10 mouse cellular contexts compared by ENCODE assay signal in genomic region chr6:124448186-124448852, GRCm38 (mm10). TPM values are rescaled to one million over a fixed set of nuclear protein-coding genes. Genes with fewer than 3 reads are reported as not detected.
DNase-seq lines count a peak whose midpoint lies in the region; ATAC-seq and TF ChIP-seq lines count a peak whose summit lies in the region.
"Had no signal": no experiment of that assay in that cellular context is flagged by ENCODE, and none has a peak within 500 bp of the region (broad histone marks: within the 10 kb centered on the region; RNA-seq: fewer than 3 reads in every experiment).

No protein-coding gene starts in this region.

- H3K4me1 ChIP-seq in heart, adult 2 months (ENCODE audit: control insufficient read depth, insufficient read depth, low read length) = no peaks in the 10 kb centered on the region
- H3K4me1 ChIP-seq in midbrain, embryonic 11.5 days (ENCODE audit: control insufficient read depth, insufficient read depth, low read length) = no peaks in the 10 kb centered on the region
- H3K4me1 ChIP-seq in midbrain, embryonic 15.5 days = no peaks in the 10 kb centered on the region
- H3K4me1 ChIP-seq: neural tube, embryonic 12.5 days had no signal

- ATAC-seq in midbrain, embryonic 11.5 days (ENCODE audit: low FRiP score) = no peak
- ATAC-seq in midbrain, embryonic 15.5 days (replicated peaks) = no peak

- no peak overlapping the region for H3K27ac ChIP-seq in heart, adult 2 months
- no peak overlapping the region for H3K27ac ChIP-seq in midbrain, embryonic 11.5 days (ENCODE audit: low read depth, low read length)
- H3K27ac ChIP-seq in midbrain, embryonic 15.5 days = no peak overlapping the region
- H3K27ac ChIP-seq: neural tube, embryonic 12.5 days had no signal

- 75% methylated on average over 10 of the region's 10 CpGs for WGBS in heart, adult 2 months
- 77% methylated on average over 10 of the region's 10 CpGs for WGBS in midbrain, embryonic 11.5 days
- WGBS in midbrain, embryonic 15.5 days = 67% methylated on average over 10 of the region's 10 CpGs

- intact Hi-C loops in heart, adult 2 months (cut with DNase I) = no loop called here
- intact Hi-C loops in heart, postnatal 10 days (cut with DNase I) = no loop called here

- no peak for TF ChIP-seq EP300 in heart, adult 2 months (IDR thresholded peaks at IDR 0.05; ENCODE audit: insufficient read depth, low read depth, low read length)

- H3K79me2 ChIP-seq in heart, adult 2 months (replicated peaks; ENCODE audit: control insufficient read depth, insufficient read depth, low read length) = no peaks in the 10 kb centered on the region

- no peak overlapping the region for H3K4me3 ChIP-seq in heart, adult 2 months
- H3K4me3 ChIP-seq in midbrain, embryonic 11.5 days (ENCODE audit: low read depth, low read length) = no peak overlapping the region
- H3K4me3 ChIP-seq in midbrain, embryonic 15.5 days = no peak overlapping the region
- H3K4me3 ChIP-seq: neural tube, embryonic 12.5 days had no signal

- TF ChIP-seq CTCF in heart, adult 2 months (IDR thresholded peaks at IDR 0.05) = peak; percentile 61

- no peak overlapping the region for H3K4me2 ChIP-seq in midbrain, embryonic 11.5 days
- no peak overlapping the region for H3K4me2 ChIP-seq in midbrain, embryonic 15.5 days
- H3K4me2 ChIP-seq: neural tube, embryonic 12.5 days had no signal

- no peak for DNase-seq in heart, adult 2 months
- no peak for DNase-seq in heart, postnatal 10 days
- peak; percentile 59 for DNase-seq in midbrain, embryonic 11.5 days (ENCODE audit: low spot score, missing footprints)
- DNase-seq in brain, adult 2 months (ENCODE audit: low read depth, low spot score) = peak; percentile 54
- peak; percentile 27 for DNase-seq in retina, postnatal 1 day
- no peak for DNase-seq in T-cell, adult 2 months (ENCODE audit: low spot score)
- no peak for DNase-seq in ovary, postnatal 36 days (ENCODE audit: low spot score)
- DNase-seq: kidney, postnatal 10 days had no signal

- no peaks in the 10 kb centered on the region for H3K9me3 ChIP-seq in midbrain, embryonic 11.5 days (ENCODE audit: control insufficient read depth, low read length)
- no peaks in the 10 kb centered on the region for H3K9me3 ChIP-seq in midbrain, embryonic 15.5 days
- H3K9me3 ChIP-seq: neural tube, embryonic 12.5 days had no signal

- no peaks in the 10 kb centered on the region for H3K36me3 ChIP-seq in heart, adult 2 months (ENCODE audit: control insufficient read depth, insufficient read depth, low read length)
- no peaks in the 10 kb centered on the region for H3K36me3 ChIP-seq in midbrain, embryonic 11.5 days (ENCODE audit: control insufficient read depth, insufficient read depth, low read length)
- peaks cover 19% of the 10 kb centered on the region for H3K36me3 ChIP-seq in midbrain, embryonic 15.5 days (replicated peaks)

- no peaks in the 10 kb centered on the region for H3K27me3 ChIP-seq in heart, adult 2 months (ENCODE audit: control insufficient read depth, insufficient read depth, low read length)
- no peaks in the 10 kb centered on the region for H3K27me3 ChIP-seq in midbrain, embryonic 11.5 days (ENCODE audit: control insufficient read depth, insufficient read depth, low read length)
- H3K27me3 ChIP-seq in midbrain, embryonic 15.5 days (replicated peaks) = no peaks in the 10 kb centered on the region
- H3K27me3 ChIP-seq: neural tube, embryonic 12.5 days had no signal

- TF ChIP-seq POLR2A in heart, adult 2 months (IDR thresholded peaks at IDR 0.05; ENCODE audit: insufficient read depth, low read depth, low read length) = no peak

- no peak overlapping the region for H3K9ac ChIP-seq in heart, adult 2 months (ENCODE audit: low read depth, low read length)
- no peak overlapping the region for H3K9ac ChIP-seq in midbrain, embryonic 11.5 days (ENCODE audit: low read length)
- no peak overlapping the region for H3K9ac ChIP-seq in midbrain, embryonic 15.5 days
- H3K9ac ChIP-seq: neural tube, embryonic 12.5 days had no signal

RNA-seq across cellular contexts. Expression of gene Clstn3, which starts 16.3 kb away (rescaled TPM):
- total RNA-seq in heart, adult 2 months (2021) = 1 to 10 TPM; 1.4 to 1.9 TPM
- polyA plus RNA-seq in heart, adult 2 months (2012; rRNA removed) = 5.1 and 11.8 TPM in 2 replicates
- total RNA-seq in heart, postnatal 10 days (2021) = 10 to 100 TPM in 1 of 2 experiments, 1 to 10 TPM in 1; 2.0 to 11.3 TPM
- 10.3 and 10.5 TPM in 2 replicates for polyA plus RNA-seq in midbrain, embryonic 11.5 days (2014; fragmentation: Nextera tagmentation; extraction: Ambion mirVana)
- 146 and 153 TPM in 2 replicates for polyA plus RNA-seq in midbrain, embryonic 15.5 days (2015; fragmentation: Nextera tagmentation; extraction: Ambion mirVana)

RNA-seq across cellular contexts. Expression of gene Pex5, which starts 33.5 kb away (rescaled TPM):
- 10 to 100 TPM; 21.9 to 25.7 TPM for total RNA-seq in heart, adult 2 months (2021)
- polyA plus RNA-seq in heart, adult 2 months (2012; rRNA removed) = 20.8 and 30.1 TPM in 2 replicates
- total RNA-seq in heart, postnatal 10 days (2021) = 10 to 100 TPM; 28.3 to 31.9 TPM
- 36.4 and 39.6 TPM in 2 replicates for polyA plus RNA-seq in midbrain, embryonic 11.5 days (2014; fragmentation: Nextera tagmentation; extraction: Ambion mirVana)
- 77.3 and 83.5 TPM in 2 replicates for polyA plus RNA-seq in midbrain, embryonic 15.5 days (2015; fragmentation: Nextera tagmentation; extraction: Ambion mirVana)

RNA-seq across cellular contexts. Expression of gene C1rl, which starts 44.6 kb away (rescaled TPM):
- 1 to 10 TPM; 1.1 to 1.2 TPM for total RNA-seq in heart, adult 2 months (2021)
- polyA plus RNA-seq in heart, adult 2 months (2012; rRNA removed) = 1.3 and 1.5 TPM in 2 replicates
- total RNA-seq in heart, postnatal 10 days (2021) = 1 to 10 TPM in 1 of 2 experiments, under 1 TPM in 1; 0.84 to 1.1 TPM
- 0.23 and 0.28 TPM in 2 replicates for polyA plus RNA-seq in midbrain, embryonic 11.5 days (2014; fragmentation: Nextera tagmentation; extraction: Ambion mirVana)
- polyA plus RNA-seq in midbrain, embryonic 15.5 days (2015; fragmentation: Nextera tagmentation; extraction: Ambion mirVana) = 0.23 and 0.30 TPM in 2 replicates

Comparison
In these comparisons a context has a peak if more than half of its experiments do, and no peak if none do; other contexts are left out.
1. RNA of gene Clstn3, which starts 16.3 kb away (polyA plus RNA-seq): 146 to 153 TPM in midbrain, embryonic 15.5 days; 5.1 to 11.8 TPM in heart, adult 2 months and 10.3 to 10.5 TPM in midbrain, embryonic 11.5 days; every median in the first group is over 10 times any median in the second.
2. DNase-seq: peak in midbrain, embryonic 11.5 days (single experiment), brain, adult 2 months (single experiment) and retina, postnatal 1 day (single experiment); none in heart, adult 2 months (0 of 2), heart, postnatal 10 days (0 of 2), T-cell, adult 2 months (single experiment) and ovary, postnatal 36 days (single experiment).